Mouse (Mus musculus) lung, adult 2 months (tissue): ENCODE measurements around the gene Cd2.

Source experiments
- CTCF ChIP-seq: fragments of 200-500 bp; IDR thresholded peaks from 2 replicates; pipeline ENCODE4 v1.5.1; 2011; ENCODE audit warnings: mild to moderate bottlenecking, low read length, control low read depth; ENCODE audit not compliant: insufficient read depth
- POLR2A ChIP-seq: fragments of 200-500 bp; IDR thresholded peaks from 2 replicates; pipeline ENCODE4 v1.6.1; 2011; ENCODE audit warnings: low read depth, mild to moderate bottlenecking, control low read depth, low read length, borderline replicate concordance; ENCODE audit errors: extremely low read depth

- TF ChIP-seq CTCF: no peak
- TF ChIP-seq POLR2A: no peak
These were observed 7.0 kb upstream of the Cd2 start for GRCm38 (mm10) chr3:101294487-101295365.
